Mouse (Mus musculus): ENCODE results near the gene Il27.

DNA sequence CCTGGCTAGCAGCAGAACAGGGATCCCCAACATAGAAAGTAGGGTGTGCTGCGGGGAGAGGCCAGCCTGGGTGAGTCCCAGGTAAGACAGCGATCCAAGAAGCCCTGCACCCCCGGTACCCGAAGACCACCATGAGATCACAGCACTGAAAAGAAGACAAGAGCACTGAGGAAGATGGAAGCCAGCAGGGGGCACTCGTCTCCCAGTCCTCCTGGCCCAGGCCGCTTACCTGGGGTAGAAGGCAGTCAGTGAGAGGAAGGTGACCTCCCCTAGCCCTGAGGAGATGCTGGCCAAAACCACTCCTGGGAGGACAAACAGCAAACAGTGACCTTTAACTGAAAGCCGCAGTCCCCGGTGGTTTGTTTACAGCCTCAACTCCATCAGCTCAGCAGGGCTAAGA, 15.6 kb downstream of the Il27 start:
- TF ChIP-seq CTCF (IDR thresholded peaks at IDR 0.05; ENCODE audit: borderline replicate concordance, extremely low read depth, insufficient read depth, insufficient read length) (peak; percentile 61), POLR2A (IDR thresholded peaks at IDR 0.05; ENCODE audit: borderline replicate concordance, extremely low read depth, insufficient read depth, insufficient read length, poor library complexity, severe bottlenecking) (no peak)
